Mouse (Mus musculus) lung, postnatal 36 days (tissue): ENCODE results near the gene Hebp2.

ENCODE experiments used
- DNase-seq: peaks from one replicate; pipeline ENCODE4 v3.0.0; 2022; ENCODE audit warnings: mixed read lengths

The Hebp2 gene

GRCm38 (mm10) chr10:18507869-18508473 lies 37.9 kb downstream of the Hebp2 start:
- DNase-seq: no peak

GRCm38 (mm10) chr10:18506501-18506946 lies 39.4 kb downstream of the Hebp2 start:
- no peak for DNase-seq

- DNase-seq: no peak
Observed at GRCm38 (mm10) chr10:18505690-18506089, 40.2 kb downstream of the Hebp2 start.

- no peak for DNase-seq
Observed at GRCm38 (mm10) chr10:18501997-18502396, 43.9 kb downstream of the Hebp2 start.

- DNase-seq: no peak
Observed at GRCm38 (mm10) chr10:18497066-18497465, 48.8 kb downstream of the Hebp2 start.

GRCm38 (mm10) chr10:18494249-18494648 lies 51.6 kb downstream of the Hebp2 start:
- no peak for DNase-seq

GRCm38 (mm10) chr10:18493010-18493894 lies 52.6 kb downstream of the Hebp2 start:
- no peak for DNase-seq

- no peak for DNase-seq
Observed at GRCm38 (mm10) chr10:18491952-18492351, 53.9 kb downstream of the Hebp2 start.

- no peak for DNase-seq
Observed at GRCm38 (mm10) chr10:18489936-18490335, 55.9 kb downstream of the Hebp2 start.
